Mouse (Mus musculus) G1E (cell line): ENCODE data around the gene Gsta1.

ENCODE experiments used
- CTCF ChIP-seq: IDR thresholded peaks from 2 replicates; pipeline ENCODE4 v1.5.1; 2012; ENCODE audit warnings: low read depth, low read length, inconsistent platforms, mixed read lengths
- GATA1 ChIP-seq: IDR thresholded peaks from 2 replicates; pipeline ENCODE4 v1.6.1; 2012; ENCODE audit warnings: borderline replicate concordance, low read length, inconsistent platforms, mixed read lengths
- POLR2AphosphoS5 ChIP-seq: IDR thresholded peaks from 2 replicates; pipeline ENCODE4 v1.6.1; 2012; ENCODE audit warnings: low read depth, low read length, inconsistent platforms; ENCODE audit not compliant: insufficient replicate concordance
- TAL1 ChIP-seq: conservative IDR thresholded peaks from 2 replicates; pipeline ENCODE4 v1.6.1; 2012; ENCODE audit warnings: low read depth, low read length, inconsistent platforms, mixed read lengths

DNA sequence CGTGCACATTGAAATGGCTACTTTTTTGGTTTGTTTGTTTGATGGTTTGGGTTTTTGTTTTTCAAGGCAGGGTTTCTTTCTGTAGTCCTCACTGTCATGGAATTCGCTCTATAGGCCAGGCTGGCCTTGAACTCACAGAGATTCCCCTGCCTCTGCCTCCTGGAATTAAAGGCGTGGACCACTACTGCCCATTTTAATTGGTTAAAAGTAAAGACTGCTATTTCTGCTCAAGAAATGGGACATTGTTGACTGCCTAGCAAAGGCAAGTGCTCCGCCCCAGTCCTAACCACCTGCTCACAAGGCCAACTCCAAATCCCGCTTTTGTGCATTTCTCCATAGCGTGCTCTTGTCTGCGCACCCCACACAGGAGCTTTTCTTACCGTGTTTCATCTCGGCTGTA is 32.7 kb upstream of the Gsta1 start:
- TF ChIP-seq TAL1 (no peak), CTCF (no peak), GATA1 (no peak), POLR2AphosphoS5 (no peak)
